Mouse (Mus musculus): ENCODE results near the gene Lactb.

- TF ChIP-seq EP300 (IDR thresholded peaks at IDR 0.05; ENCODE audit: insufficient read depth, low read depth, low read length) (no peak), CTCF (IDR thresholded peaks at IDR 0.05; ENCODE audit: low read depth, low read length) (no peak)
Measured at GRCm38 (mm10) chr9:66982085-66982484, 6.8 kb upstream of the Lactb start.
